Mouse (Mus musculus) cerebellum, adult 2 months (tissue): ENCODE data around the gene Slc25a36.

Experiments
- CTCF ChIP-seq: fragments of 200-500 bp; IDR thresholded peaks from 2 replicates; pipeline ENCODE4 v1.5.1; 2011; ENCODE audit warnings: low read depth, mild to moderate bottlenecking, control low read depth, low read length, moderate library complexity, borderline replicate concordance; ENCODE audit not compliant: insufficient read depth
- POLR2A ChIP-seq: fragments of 200-500 bp; IDR thresholded peaks from 2 replicates; pipeline ENCODE4 v1.6.1; 2011; ENCODE audit warnings: low read length, control low read depth, borderline replicate concordance; ENCODE audit not compliant: insufficient read depth

- TF ChIP-seq CTCF (no peak), POLR2A (no peak)
These were observed 41.0 kb downstream of the Slc25a36 start for GRCm38 (mm10) chr9:97069911-97070310.
